Mouse (Mus musculus) adipose tissue, adult 10 weeks (tissue): ENCODE data around the gene Havcr1. TPM values are rescaled to one million over a fixed set of nuclear protein-coding genes. Genes with fewer than 3 reads are reported as not detected.

Experiments used
- polyA plus RNA-seq: library from polyadenylated mRNA; stranded (reverse); fragments of 350-450 nt; fragmentation: Illumina TruSeq; extraction: RNeasy Lipid Tissue Mini Kit (QIAGEN cat#74804); gene quantifications from one replicate; pipeline ENCODE4 v1.2.3, GENCODE M21; 2014; ENCODE audit warnings: low read depth, low replicate concordance

The Havcr1 gene
- polyA plus RNA-seq = not detected

GRCm38 (mm10) chr11:46735076-46735475 lies at the start of gene Havcr1:
Gene Havcr1 (plus strand): TSS chr11:46735080.

GRCm38 (mm10) chr11:46706664-46707356 lies 28.1 kb upstream of the Havcr1 start, which contains the start of gene Timd2:
Gene Timd2 (minus strand): TSS chr11:46707061.

GRCm38 (mm10) chr11:46810511-46810910 lies 75.6 kb downstream of the Havcr1 start, which contains the start of gene Timd4:
Gene Timd4 (plus strand): TSS chr11:46810800.

Other genes with a start within 250 kb of the Havcr1 start
- not detected for gene Gm12169, start 210.9 kb upstream of the Havcr1 start, polyA plus RNA-seq
- not detected for gene BC053393, start 163.5 kb upstream of the Havcr1 start, polyA plus RNA-seq
- not detected for gene Dppa1, start 105.8 kb upstream of the Havcr1 start, polyA plus RNA-seq
- 1.4 TPM for gene Timd2, start 28.0 kb upstream of the Havcr1 start, polyA plus RNA-seq
- 3.3 TPM for gene Timd4, start 75.7 kb downstream of the Havcr1 start, polyA plus RNA-seq